Mouse (Mus musculus) forebrain, embryonic 14.5 days (tissue): ENCODE data around the gene Osbpl10. TPM values are rescaled to one million over a fixed set of nuclear protein-coding genes. Genes with fewer than 3 reads are reported as not detected.
A peak's percentile ranks its signal among the peaks of the same experiment; 100 is the strongest.

ENCODE experiments used
- ATAC-seq: fragments of 200-750 bp; cut with Nextera tagmentation; 2 replicates; pipeline ENCODE4 v1.8.0; 2017; ENCODE audit warnings: mild to moderate bottlenecking, moderate library complexity
- DNase-seq: peaks from one replicate; pipeline ENCODE4 v3.0.0-alpha.2; 2015; ENCODE audit warnings: low spot score
- H3K27ac ChIP-seq: fragments of 300-500 bp; sonication (generic); 2 replicates; pipeline ENCODE4 v1.5.1; 2014; ENCODE audit warnings: low read depth, mild to moderate bottlenecking, control low read depth, low read length, moderate library complexity
- H3K27me3 ChIP-seq: fragments of 300-500 bp; sonication (generic); replicated peaks from 2 replicates; pipeline ENCODE4 v1.6.1; 2014; ENCODE audit warnings: low read length, control low read depth, mixed read lengths; ENCODE audit not compliant: control insufficient read depth, insufficient read depth
- H3K36me3 ChIP-seq: fragments of 300-500 bp; sonication (generic); 2 replicates; pipeline ENCODE4 v1.6.1; 2014; ENCODE audit warnings: low read length, control low read depth; ENCODE audit not compliant: control insufficient read depth, insufficient read depth
- H3K4me1 ChIP-seq: fragments of 300-500 bp; sonication (generic); 2 replicates; pipeline ENCODE4 v1.6.1; 2014; ENCODE audit warnings: antibody characterized with exemption, low read length, control low read depth; ENCODE audit not compliant: control insufficient read depth, insufficient read depth
- H3K4me2 ChIP-seq: fragments of 300-500 bp; sonication (generic); 2 replicates; pipeline ENCODE4 v1.6.1; 2014; ENCODE audit warnings: mild to moderate bottlenecking, control low read depth, low read length
- H3K4me3 ChIP-seq: fragments of 300-500 bp; sonication (generic); 2 replicates; pipeline ENCODE4 v1.5.1; 2014; ENCODE audit warnings: low read depth, low read length, control low read depth
- H3K9ac ChIP-seq: fragments of 300-500 bp; sonication (generic); 2 replicates; pipeline ENCODE4 v1.6.1; 2014; ENCODE audit warnings: mild to moderate bottlenecking, low read length, control low read depth, moderate library complexity
- H3K9me3 ChIP-seq: fragments of 300-500 bp; sonication (generic); replicated peaks from 2 replicates; pipeline ENCODE4 v1.6.1; 2016; ENCODE audit warnings: low read length, control low read depth, mixed read lengths; ENCODE audit not compliant: control insufficient read depth
- WGBS: fragments of 180-500 bp; shearing (Covaris S2); extraction: QIAGEN DNeasy Blood & Tissue Kit; methylation state at CpG from one replicate; pipeline ENCODE4 v1.1.7; 2014; 5-methylcytosine and 5-hydroxymethylcytosine counted together
- polyA plus RNA-seq: library from polyadenylated mRNA; unstranded; fragments of >200 nt; fragmentation: Nextera tagmentation; extraction: Ambion mirVana; gene quantifications from 2 replicates; pipeline ENCODE4 v1.2.1, GENCODE M21; 2014

The Osbpl10 gene
- polyA plus RNA-seq, 1 experiment from 2014 or later, result 1.4 TPM

DNA sequence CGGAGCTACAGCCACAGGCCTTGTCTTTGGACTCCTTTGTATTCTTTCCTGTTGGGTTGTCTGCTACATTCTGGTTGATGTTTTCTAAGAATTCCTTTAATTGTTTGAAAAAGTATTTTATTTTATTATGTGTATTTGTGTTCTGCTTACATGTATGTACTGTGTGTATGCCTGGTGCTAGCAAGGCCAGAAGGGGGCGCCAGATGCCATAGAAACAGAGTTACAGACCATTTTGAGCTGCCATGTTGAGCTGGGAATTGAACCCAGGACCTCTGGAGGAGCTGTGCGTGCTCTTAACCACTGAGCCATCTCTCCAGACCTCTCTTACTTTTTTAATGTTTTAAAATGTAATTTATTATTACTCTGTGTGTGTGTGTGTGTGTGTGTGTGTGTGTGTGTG lies 214.5 kb downstream of the Osbpl10 start:
- H3K4me2 ChIP-seq, result no peak overlapping the region

DNA sequence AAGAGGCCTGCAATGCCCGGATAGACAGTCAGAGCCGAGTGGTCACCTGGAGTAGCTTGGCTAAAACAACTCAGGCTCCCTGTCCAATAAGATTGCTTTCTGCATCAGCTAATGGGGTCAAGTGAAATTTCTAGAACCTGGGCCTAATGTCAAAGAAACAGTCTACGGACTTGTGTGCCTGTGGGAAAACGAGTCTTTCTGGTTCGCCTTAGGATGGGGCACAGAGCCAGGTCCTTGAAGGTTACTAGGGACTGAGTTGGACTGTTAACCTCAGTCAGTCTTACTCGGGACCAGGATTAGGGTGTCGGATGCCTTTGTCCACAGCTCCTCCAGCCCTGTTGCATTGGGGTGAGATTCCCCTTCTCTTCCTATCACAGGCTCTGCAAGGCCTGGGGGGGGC lies 218.7 kb downstream of the Osbpl10 start:
- Histone ChIP-seq H3K9me3 (no peaks in the 10 kb centered on the region), H3K36me3 (no peaks in the 10 kb centered on the region), H3K4me2 (no peak overlapping the region), H3K9ac (no peak overlapping the region), H3K4me1 (no peaks in the 10 kb centered on the region), H3K27ac (no peak overlapping the region), H3K27me3 (no peaks in the 10 kb centered on the region), H3K4me3 (no peak overlapping the region)
- DNase-seq, result no peak
- WGBS, result 70% methylated on average over 7 of the region's 7 CpGs
- no peak for ATAC-seq

More for the DNA sequence above, 214.5 kb downstream of the Osbpl10 start:
- no peak for ATAC-seq
- H3K27me3 ChIP-seq, result no peaks in the 10 kb centered on the region
- DNase-seq, result no peak
- no peaks in the 10 kb centered on the region for H3K36me3 ChIP-seq
- H3K27ac ChIP-seq, result no peak overlapping the region
- no peaks in the 10 kb centered on the region for H3K4me1 ChIP-seq
- H3K9me3 ChIP-seq, result no peaks in the 10 kb centered on the region
- H3K4me3 ChIP-seq, result no peak overlapping the region
- WGBS, result 74% methylated on average over 3 of the region's 3 CpGs
- H3K9ac ChIP-seq, result no peak overlapping the region

DNA sequence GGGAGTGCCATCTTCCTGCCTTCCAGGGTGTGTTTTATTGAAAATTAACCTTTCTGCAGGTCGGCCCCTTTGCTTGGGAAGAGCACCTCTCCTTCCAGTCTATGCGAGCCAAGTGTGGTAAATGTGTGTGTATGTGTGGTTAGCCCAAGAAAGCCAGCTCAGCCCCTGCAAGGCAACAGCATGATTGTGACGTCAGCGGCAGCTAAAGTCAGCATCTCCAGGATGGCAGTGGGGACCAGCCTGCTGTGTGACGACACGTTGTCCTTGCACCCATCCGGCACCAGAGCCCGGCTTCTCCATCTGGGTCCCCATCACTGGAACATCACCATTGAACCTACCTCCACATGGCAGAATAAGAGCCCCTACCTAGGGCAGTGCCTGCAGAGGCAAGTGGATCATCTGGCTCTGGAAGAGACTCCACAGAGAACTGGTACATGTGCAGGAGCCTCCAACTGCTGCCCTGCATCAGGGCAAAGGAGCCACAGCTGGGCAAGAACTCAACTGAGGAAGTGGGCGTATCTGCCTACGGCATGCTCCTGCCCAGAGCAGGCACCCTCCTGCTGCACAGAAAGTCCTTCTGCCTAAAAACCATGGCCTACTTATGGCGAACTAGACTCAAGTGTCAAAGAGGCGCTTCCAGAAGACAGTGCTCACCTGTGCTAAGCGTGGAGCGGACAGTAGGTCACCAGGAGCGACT lies 221.9 kb downstream of the Osbpl10 start:
- Histone ChIP-seq H3K4me1 (no peaks in the 10 kb centered on the region), H3K4me3 (no peak overlapping the region), H3K36me3 (no peaks in the 10 kb centered on the region), H3K4me2 (no peak overlapping the region), H3K9me3 (no peaks in the 10 kb centered on the region), H3K9ac (no peak overlapping the region), H3K27ac (no peak overlapping the region), H3K27me3 (no peaks in the 10 kb centered on the region)
- ATAC-seq (no peak), DNase-seq (no peak)
- WGBS, result 95% methylated on average over 15 of the region's 15 CpGs

DNA sequence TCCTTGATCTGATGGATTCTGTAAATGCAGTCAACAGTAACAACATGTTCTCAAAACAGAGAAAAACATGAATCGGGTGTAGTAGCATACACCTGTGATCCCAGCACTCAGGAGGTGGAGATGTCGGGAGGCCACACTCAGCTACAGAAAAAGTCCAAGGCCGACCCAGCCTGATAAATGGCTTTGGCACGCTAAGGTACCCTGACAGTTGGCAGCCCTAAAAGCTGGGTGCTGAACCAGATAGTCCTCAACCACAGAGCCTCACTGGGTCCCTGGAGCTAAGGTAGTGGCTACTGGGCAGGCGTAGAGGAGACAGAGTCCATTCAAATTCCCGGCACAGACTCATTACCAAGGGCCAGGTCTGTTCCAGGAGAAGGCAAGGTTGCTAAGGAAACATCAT lies 222.9 kb downstream of the Osbpl10 start:
- DNase-seq (no peak), ATAC-seq (no peak)
- WGBS, result 90% methylated on average over 6 of the region's 6 CpGs
- Histone ChIP-seq H3K9ac (no peak overlapping the region), H3K4me3 (no peak overlapping the region), H3K36me3 (no peaks in the 10 kb centered on the region), H3K27ac (no peak overlapping the region), H3K9me3 (no peaks in the 10 kb centered on the region), H3K4me1 (no peaks in the 10 kb centered on the region), H3K4me2 (no peak overlapping the region), H3K27me3 (no peaks in the 10 kb centered on the region)

DNA sequence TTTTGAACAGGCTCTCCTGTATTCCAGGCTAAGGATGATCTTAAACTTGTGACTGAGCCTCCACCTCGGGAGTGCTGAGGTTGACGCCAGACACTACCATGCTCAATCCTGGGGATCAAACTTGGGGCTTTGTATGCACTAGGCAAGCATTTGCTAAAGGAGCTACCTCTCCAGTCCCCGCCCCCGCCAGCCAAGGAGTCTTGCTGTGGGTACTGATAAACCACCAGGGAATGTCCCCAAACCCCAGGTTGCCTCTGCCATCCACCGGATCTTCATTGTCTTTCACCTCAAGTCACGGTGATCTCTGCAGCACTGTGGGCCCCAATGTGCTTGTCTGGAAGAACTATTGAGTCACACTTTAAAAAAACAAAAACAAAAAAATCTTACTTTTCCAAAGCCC lies 224.8 kb downstream of the Osbpl10 start:
- Histone ChIP-seq H3K9ac (no peak overlapping the region), H3K4me2 (no peak overlapping the region), H3K9me3 (no peaks in the 10 kb centered on the region), H3K4me3 (no peak overlapping the region), H3K27ac (no peak overlapping the region), H3K27me3 (no peaks in the 10 kb centered on the region), H3K4me1 (no peaks in the 10 kb centered on the region), H3K36me3 (no peaks in the 10 kb centered on the region)
- 51% methylated on average over 6 of the region's 6 CpGs for WGBS
- DNase-seq, result no peak
- ATAC-seq, result no peak

DNA sequence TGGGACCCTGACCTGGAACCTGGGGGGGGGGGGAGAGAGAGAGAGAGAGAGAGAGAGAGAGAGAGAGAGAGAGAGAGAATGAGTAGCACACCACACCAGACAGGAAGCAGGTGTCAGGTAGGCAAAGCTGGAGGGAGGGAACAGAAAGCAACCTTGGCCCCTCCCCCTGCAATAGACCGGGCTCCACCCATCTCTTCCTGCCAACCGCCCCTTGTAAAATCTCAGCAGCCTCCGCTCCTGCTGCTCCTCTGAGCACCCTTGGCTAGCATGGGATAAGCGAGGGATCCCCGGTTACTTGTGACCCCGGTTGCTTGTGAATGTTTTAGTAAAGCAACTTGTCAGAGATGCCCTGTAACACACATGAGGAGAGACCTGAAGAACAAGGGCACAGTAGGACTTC lies 227.1 kb downstream of the Osbpl10 start:
- H3K4me1 ChIP-seq, result no peaks in the 10 kb centered on the region
- DNase-seq (no peak), ATAC-seq (no peak)
- H3K4me2 ChIP-seq, result no peak overlapping the region
- H3K9me3 ChIP-seq, result no peaks in the 10 kb centered on the region
- no peak overlapping the region for H3K4me3 ChIP-seq
- H3K27me3 ChIP-seq, result no peaks in the 10 kb centered on the region
- no peak overlapping the region for H3K9ac ChIP-seq
- 9% methylated on average over 6 of the region's 6 CpGs for WGBS
- no peaks in the 10 kb centered on the region for H3K36me3 ChIP-seq
- no peak overlapping the region for H3K27ac ChIP-seq

DNA sequence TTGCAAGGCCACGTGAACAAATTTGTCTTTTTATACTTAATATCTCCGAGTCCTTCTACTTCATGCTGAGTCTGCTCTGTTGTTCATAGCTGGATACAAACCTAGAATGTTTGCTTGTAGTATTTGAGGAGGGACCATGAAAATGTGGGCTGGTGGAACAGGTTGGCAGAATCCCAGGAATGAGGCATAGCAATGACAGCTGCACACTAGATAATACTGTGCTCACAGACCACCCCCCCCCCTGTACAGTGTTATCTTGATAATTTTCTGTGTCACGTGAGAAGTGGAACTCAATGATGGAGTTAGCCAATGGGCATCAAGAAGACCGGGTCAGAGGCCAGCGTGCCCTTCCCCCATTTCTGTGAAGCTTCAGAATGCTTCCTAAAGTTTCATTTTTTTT lies 227.8 kb downstream of the Osbpl10 start:
- no peaks in the 10 kb centered on the region for H3K4me1 ChIP-seq
- H3K36me3 ChIP-seq, result no peaks in the 10 kb centered on the region
- H3K9me3 ChIP-seq, result no peaks in the 10 kb centered on the region
- H3K27me3 ChIP-seq, result no peaks in the 10 kb centered on the region
- H3K9ac ChIP-seq, result no peak overlapping the region
- DNase-seq (peak; percentile 45), ATAC-seq (peak; percentile 29; the same call in 1 of the 2 replicates)
- H3K4me3 ChIP-seq, result no peak overlapping the region
- 66% methylated on average over 5 of the region's 5 CpGs for WGBS
- no peak overlapping the region for H3K4me2 ChIP-seq
- no peak overlapping the region for H3K27ac ChIP-seq

DNA sequence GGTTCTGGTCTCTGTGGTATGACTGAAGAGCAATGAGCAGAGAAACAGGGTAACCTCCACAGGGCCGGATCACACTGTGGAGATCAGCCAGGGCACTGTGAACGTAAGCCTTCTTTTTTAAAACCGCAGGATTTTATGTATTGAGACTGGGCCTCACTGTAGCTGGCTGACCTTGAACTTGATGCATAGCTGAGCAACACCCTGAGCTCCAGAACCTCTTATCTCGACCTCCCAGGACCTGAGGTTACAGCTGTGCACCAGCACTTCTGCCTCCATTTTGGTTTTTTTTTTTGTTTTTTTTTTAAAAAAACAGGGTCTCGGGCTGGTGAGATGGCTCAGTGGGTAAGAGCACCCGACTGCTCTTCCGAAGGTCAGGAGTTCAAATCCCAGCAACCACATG lies 231.4 kb downstream of the Osbpl10 start:
- Histone ChIP-seq H3K9ac (no peak overlapping the region), H3K36me3 (no peaks in the 10 kb centered on the region), H3K27me3 (no peaks in the 10 kb centered on the region), H3K4me1 (no peaks in the 10 kb centered on the region), H3K4me2 (no peak overlapping the region), H3K27ac (no peak overlapping the region), H3K4me3 (no peak overlapping the region), H3K9me3 (no peaks in the 10 kb centered on the region)
- WGBS, result 87% methylated on average over 7 of the region's 7 CpGs
- ATAC-seq (no peak), DNase-seq (no peak)

DNA sequence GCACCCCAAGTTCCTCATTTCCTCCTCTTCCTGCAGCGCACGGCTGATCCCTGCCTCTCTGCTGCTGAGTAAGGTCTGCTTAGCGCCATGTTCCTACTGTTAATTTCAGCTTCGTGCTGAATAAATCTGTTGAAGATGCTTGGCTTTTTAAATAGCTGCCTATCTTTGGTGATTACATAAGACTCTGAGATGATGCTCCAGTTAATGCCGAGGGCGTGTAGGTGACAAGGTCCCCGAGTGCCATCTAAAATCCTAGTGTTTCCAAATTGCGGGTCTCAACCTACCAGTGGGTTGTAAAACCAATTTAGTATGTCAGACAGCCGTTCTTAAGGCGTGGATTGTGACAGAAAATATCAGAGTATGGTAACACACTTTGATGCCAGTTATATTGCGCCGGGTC lies 232.2 kb downstream of the Osbpl10 start:
- Histone ChIP-seq H3K36me3 (no peaks in the 10 kb centered on the region), H3K4me1 (no peaks in the 10 kb centered on the region), H3K4me2 (no peak overlapping the region), H3K27ac (no peak overlapping the region), H3K4me3 (no peak overlapping the region), H3K27me3 (no peaks in the 10 kb centered on the region), H3K9me3 (no peaks in the 10 kb centered on the region), H3K9ac (no peak overlapping the region)
- DNase-seq (no peak), ATAC-seq (no peak)
- WGBS, result 87% methylated on average over 12 of the region's 12 CpGs
